Mouse (Mus musculus): Measurements from ENCODE around the gene Fryl.

Gene Fryl

DNA sequence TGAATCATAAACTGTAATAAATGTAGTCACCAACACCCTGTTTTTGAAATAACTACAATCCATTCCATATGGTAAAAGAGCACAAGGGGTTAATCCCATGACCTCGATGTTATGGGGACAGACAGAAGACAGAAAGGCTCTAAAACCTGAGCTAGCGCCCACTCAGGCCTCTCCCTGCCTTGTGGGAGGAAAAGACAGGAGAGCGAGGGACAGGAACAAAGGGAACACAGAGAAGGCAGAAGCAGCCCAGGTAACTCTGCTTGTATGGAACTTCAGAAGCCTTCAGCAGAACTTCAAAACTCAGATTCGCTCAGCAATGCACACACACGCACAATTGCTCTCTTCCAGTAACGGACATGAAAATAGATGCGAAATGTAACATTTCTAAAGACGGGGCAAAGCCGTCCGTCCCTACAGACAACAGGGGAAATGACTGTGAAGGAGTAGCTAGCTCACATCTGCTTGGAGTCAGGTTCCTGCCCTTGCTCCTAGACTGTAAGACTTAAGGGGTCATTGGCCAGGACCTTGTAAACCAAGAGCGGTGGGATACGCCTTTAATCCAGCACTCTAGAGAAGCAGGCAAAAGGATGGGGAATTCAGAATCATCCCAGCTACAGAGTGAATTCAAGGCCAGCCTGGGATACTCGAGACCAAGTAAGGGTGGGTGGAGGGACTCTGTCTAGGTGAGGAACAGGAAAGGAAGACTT lies 63.4 kb downstream of the Fryl start:
- DNase-seq (ENCODE audit: low read depth), result no peak

DNA sequence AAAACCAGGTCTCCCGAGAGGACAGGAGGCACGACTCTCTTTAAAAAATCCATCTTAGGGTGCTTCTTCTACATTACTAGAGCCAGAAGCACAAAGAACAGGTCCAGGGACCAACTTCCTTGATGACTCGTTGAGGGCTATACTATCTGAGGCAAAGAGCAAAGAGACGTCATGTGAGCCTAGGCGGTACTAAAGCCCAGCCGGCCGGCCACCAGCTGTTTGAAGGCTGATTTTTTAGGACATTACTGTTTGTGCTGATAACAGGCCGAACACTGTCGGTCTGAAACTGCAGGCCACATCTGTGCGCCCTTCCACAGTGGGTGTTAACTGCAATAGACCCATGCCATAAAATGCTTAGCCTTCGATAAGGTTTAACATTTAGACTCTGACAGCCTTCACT lies 64.7 kb downstream of the Fryl start:
- no peak for DNase-seq (ENCODE audit: low read depth)

DNA sequence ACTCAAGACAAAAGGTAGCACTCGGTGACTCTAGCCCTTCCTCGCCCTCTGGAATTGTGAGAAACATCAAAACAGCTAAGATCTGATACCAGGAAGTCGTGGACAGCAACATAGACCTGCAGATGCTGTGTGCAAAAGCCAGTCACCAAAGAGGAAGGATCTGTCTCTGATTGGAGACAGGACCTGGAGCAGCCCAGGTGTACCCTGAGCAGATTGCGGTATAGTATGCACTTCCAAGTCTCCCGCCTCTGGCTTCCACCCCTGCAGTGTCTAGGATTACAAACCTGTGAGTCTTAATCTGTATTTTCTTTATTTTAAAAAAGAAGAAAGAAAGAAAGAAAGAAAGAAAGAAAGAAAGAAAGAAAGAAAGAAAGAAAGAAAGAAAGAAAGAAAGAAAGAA lies 66.3 kb downstream of the Fryl start:
- no peak for DNase-seq (ENCODE audit: low read depth)

DNA sequence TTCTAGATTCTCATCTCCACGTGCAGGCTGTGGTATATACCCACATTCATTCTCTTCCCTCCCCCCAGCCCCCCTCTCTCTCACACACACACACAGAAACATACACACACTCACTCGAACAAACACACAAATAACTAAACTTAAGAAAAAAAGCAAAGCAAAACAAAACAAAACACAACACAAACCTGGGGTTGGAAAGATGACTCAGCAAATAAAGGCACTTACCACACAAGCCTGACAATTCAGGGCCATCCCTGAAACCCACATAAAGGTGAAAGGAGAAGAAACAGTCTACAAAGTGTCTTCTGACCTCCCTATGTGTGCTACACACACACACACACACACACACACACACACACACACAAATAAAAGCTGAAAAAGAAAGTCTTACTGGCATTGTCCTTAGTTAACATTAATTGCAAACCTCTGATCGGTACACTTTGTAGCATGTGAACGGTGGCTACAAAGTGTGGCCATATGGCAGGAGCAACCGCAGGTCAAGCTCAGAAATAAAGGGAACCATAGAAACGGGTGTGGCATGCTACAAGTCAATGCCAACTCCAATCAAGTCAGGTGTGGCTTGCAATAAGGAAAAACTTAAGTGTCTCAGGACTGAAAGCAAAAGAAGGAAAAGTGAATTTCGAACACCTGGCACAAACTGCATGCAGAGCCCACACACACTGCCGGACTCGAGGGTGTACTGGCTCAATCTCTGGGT lies 66.8 kb downstream of the Fryl start:
- no peak for DNase-seq (ENCODE audit: low read depth)

DNA sequence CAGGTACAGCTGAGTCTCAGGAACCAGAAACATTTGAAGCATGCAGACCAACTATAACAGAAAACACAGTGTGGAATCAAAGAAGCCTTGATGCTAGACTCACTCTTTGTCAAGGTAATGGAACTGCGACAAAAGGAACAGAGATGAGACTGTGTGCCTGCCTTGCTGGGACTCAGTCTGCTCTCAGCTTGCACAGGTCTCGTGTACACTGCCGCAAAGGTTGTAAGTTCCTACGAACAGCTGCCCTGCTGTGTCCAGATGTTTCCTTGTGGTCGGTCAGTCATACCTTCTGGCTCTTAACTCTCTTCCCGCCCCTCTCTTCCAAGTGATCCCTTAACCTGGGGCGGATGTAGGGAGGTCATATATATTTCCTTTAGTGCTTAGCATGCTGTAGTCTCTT lies 67.8 kb downstream of the Fryl start:
- DNase-seq (ENCODE audit: low read depth), result peak; percentile 17

DNA sequence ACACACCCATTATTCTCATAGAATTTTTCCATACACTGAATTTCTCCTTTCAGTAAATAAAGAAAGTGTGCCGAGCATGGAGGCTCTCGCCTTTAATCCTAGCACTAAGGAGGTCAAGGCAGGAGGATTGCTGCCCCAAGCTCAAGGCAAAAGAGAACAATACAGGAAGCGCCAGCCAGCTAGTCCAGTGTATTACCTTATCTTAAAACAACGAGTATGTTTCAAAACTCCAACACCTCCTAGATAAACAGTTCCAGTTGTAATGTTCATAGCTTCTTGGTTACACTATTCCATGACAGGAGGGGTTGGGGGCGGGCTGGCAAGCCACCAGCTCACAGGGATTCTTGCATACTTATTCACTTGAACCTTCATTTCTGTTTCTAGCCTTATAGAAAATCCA lies 68.3 kb downstream of the Fryl start:
- peak; percentile 65 for DNase-seq (ENCODE audit: low read depth)

DNA sequence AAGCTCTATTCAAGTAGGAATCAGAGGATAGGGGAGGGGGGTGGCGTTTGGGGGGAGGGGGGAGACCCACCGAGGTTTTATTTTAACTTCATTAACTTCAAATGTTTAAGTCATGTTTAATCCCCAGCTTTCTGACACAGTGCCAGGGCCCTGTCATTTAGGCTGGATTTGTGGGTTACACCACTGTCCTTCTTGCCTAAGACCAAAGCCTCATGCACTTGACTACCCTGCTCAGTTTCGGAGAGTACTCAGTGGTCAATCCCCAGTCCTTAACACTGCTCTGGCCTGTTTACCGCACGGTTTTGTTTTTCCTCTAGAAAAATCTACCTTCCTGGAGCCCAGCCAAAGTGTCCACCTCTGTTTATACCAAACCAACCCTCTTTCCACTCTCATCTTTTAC lies 69.5 kb downstream of the Fryl start:
- DNase-seq (ENCODE audit: low read depth), result no peak

DNA sequence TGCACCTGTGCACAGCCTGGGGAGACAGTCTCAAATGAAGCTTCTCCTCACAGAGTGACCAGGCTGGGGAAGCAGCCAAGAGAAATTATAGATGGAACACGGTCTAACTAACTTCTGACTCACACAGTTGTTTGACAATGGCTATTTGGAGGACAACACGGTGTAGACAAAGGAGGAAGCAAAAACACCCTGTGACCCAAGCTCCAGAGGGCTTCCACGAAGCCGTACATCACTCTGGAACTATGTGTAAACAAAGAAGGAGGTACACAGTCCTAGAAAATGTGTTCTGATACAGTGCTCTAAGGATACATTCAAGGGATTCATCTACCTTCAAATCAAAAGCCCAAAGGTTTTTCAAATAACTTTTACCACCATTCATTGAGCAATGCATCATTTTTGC lies 71.0 kb downstream of the Fryl start:
- no peak for DNase-seq (ENCODE audit: low read depth)

DNA sequence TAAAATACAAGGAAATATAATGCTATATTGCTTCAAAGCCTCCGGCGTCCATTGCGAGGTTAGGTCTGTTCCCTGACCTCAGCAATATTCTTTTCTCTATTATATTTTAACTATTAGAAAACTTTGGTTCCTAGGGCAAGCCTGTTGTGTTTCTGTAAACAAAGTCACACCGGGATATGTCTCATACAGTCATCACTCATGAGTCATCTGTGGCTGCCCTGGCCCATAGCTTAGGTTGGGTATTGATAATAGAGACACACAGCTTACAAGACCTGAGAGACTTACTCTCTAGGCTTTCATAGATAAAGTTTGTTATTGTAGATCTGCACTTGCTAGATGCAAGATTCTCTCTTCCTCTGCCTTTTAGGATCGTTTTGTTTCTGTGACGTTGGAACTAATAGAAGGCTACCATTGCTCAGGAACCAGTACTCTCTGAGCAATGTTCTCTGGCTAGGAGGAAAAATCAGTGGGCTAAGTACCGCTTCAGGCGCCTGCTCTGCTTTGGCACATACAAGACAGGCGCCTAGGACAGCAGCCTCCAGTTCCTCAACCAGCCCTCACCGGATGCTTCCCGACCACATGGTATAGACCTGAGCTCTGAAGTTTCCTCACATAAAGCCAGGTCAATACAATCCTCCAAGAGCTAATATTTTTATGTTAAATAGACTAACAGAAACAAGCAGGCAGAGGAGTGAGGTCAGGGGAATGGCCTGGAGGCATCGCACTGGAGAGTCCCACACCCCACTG lies 73.5 kb downstream of the Fryl start:
- no peak for DNase-seq (ENCODE audit: low read depth)

DNA sequence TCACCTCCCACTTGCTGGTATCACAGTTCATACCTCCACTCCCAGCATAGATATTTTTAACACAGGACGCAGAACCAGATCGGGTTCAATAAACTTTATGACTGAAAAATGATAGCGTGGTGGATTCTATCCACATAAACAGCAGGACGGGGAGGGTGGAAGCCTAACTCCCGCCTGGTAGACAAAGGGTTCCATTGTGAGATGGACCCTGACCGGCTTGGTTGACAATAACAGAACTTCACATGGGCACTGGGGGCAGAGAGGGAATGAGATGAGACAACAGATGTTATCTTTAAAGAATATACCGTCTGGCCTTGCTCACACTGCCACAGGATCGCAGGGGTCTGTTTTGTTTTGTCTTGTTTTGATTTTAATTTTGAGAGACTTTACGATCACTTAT lies 74.2 kb downstream of the Fryl start:
- DNase-seq (ENCODE audit: low read depth), result no peak

DNA sequence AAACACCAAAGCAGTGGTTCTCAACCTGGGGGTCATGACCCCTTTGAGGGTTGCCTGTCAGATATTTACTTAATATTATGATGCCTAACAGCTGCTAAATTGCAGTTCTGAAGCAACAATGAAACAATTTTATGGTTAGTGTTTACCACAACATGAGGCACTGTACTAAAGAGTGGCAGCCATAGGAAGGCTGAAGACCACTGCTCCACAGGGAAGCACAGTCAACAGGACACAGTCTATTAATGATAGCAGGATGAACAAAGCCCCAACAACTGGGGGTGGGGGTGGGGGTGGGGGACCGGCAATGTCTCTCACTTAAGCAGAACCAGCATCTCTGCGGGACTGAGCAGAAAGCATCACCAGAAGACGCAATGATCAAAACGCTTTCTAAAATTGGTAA lies 80.1 kb downstream of the Fryl start:
- no peak for DNase-seq (ENCODE audit: low read depth)

DNA sequence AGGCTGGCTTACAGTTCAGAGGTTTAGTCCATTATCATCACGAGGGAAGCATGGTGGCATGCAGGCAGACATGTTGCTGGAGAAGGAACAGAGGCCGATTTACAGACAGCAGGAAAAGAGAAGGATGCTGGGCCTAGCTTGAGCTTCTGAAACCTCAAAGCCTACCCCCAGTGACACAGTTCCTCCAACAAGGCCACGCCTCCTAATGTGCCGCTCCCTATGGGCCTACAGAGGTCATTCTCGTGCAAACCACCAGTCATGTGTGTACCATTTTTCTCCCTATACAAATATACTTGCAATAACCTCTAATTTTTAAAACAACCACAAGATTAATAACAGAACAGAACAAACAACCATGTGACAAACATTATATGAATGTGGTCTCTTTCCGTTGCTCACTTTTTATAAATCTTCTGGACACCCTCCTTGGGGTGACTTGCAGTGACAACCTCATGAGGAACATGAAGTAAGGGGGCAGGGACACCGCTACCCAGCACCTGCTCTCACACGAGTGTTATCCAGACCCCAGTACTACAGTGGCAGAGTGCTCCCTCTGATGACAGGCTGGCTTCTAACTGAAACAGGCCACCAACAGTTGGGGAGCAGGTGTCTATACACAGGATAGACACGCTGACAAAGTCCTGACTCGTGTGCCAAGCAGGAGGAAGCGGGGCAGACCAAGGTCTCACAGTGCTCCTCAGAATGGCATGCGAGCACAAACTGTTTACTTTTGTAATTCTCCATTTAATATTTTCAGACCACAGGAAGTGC lies 80.9 kb downstream of the Fryl start:
- DNase-seq (ENCODE audit: low read depth), result no peak

DNA sequence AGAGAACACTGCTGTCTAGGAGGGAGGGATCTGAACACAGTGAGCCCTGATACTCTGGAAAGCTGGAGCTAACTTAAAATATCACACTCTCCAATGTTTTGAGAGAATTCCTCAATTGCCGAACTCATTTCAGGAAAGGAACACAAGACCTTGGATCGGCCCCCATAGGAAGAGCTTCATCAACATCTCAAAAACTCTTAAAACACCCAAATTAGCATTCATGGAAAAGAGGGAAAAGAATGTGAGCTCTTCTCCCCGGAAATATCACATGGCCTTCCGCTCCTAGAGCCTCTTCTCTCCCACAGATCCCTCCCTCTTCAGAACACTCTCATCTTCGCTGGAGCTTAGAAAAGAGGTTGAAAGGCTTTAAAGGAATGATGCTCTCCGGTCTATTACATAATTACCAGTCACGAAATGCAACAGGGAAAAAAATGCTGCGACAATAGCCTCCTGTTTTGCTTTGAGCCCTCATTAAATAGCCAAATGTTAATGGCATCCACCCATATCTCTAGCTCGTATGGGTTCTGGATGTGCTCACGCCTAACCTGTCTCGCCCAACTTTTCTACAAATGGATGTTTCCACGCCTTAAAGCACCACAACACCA lies 84.4 kb downstream of the Fryl start:
- DNase-seq (ENCODE audit: low read depth), result no peak

DNA sequence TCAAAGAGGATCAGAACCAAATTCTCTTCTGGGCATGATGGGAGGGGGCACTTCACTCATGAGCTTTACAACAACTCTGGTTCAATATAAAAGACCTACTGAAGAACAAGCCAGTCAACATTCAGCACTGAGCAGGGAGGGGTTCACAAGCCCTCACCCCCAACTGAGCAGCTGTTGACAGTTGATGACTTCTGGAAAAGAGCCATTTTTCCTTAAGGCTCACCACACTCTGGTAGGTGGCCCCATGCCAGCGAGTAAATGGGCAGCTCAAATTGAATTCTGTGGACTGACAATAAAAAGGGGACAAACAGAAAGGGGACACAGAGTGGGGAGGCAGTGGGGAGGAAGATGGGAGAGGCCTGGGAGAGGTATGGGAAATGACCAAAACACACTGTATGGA lies 85.2 kb downstream of the Fryl start:
- DNase-seq (ENCODE audit: low read depth), result peak; percentile 56

DNA sequence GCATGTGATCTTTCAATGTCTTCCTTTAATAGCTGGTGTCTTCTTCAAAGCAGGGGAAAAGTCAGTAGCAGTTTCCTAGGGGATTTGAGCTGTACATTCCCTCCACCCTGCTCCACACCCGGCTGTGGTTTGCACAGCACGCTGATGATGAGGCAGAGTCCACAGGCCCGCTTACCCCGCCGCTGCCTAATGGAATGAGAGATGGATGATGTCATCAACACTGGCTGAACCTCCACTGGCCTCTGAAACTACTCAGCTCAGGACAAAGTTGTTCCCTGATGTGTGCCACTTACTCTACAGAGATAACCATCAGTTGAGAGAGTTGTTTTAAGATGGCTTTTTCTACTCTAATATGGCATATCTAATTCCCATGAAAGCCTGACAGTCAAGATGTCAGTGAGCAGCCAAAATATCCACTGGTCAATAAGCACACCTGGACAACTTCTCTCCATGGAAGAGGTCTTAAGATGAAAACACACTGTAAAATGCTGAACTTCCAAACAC lies 87.6 kb downstream of the Fryl start:
- peak; percentile 77 for DNase-seq (ENCODE audit: low read depth)

DNA sequence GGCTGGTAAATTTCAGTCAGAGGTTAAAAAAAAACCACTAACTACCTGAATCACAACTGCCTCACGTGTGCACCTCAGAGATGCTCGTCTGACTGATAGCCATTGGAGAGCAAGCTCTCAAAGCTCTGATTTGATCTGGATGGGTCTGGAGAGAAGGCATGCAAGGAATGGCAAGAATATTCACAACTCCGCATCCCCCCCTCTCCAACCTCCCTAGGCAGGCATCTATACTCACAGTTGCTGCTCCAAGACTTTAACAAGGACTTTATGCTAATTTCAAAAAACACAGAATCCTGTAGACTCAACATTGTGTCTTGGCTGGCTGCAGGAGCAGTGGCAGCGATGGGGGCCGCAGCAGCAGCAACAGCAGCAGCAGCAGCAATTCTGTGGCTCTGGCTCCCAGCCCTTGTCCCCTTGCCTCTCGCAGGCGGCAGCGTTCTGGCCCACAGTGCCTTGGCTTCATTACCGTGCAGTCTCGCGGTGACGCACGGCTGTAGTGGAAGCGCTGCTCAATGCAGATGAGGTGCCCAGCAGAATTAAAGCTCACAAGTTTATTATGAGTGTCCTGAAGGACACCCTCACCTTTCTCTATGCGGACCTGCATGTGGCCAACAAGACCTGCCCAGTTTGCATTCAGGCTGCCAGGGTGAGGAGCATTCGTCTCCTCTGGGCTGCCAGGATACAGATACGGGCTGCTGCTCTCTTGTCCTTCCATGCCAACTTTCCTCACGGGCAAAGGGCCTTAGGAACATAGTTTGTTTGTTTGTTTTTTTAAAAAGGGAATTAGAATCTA lies 88.2 kb downstream of the Fryl start:
- no peak for DNase-seq (ENCODE audit: low read depth)

DNA sequence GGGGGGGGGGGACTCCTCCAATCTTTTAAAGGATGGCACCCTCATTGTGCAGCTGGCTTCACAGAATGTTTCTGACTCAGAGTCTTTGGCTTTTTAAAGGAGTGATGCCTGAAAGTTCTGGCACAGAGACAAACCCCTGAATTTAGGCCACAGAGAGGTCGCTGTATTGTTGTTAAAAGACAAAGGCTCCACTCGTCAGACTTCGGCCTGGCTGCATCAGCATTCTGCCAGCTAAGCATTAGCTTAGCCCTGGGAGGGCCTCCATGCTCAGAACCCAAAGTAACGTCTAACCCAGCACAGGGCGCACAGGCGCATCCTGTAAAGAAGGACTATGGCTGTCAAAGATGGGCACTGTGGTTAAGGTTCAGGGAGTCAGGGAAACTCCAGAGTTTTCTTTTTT lies 92.4 kb downstream of the Fryl start:
- DNase-seq (ENCODE audit: low read depth), result peak; percentile 58

DNA sequence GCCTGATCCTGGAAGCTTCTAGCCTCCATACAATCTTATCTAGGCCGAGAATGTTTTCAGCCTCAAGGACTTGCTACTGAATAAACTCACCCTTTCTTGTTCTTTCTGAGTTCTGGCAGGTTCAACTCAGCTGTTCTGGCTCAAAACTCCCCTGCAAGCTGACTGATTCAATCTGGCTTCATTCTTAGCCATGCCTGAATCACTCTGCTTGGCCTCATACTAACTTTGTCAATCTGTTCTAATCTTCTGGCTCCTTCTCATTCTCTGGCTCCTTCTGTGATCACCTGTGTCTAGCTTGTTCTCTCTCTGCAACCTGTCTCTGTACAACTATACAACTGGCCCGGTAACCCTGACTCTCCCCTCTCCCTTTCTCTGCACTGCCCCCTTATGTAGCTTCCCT lies 93.9 kb downstream of the Fryl start:
- peak; percentile 33 for DNase-seq (ENCODE audit: low read depth)

DNA sequence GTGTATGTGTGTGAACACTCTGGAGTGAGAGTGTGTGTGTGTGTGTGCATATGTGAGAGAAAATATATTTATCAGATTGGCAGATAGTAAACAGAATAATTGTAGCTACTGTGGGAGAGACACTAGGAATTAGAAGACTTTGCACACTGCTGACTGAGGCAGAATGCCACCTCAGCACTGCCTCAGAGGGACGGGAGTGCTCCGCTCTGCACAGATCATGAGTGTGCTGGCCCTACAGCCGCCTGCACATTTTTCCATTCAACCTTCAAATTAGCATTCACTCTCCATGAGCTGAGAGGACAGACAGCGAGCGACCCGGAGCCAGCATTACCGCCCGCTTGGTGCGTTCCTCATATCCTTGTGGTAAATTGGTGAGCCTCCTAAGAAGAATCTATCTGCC lies 96.0 kb downstream of the Fryl start:
- no peak for DNase-seq (ENCODE audit: low read depth)

DNA sequence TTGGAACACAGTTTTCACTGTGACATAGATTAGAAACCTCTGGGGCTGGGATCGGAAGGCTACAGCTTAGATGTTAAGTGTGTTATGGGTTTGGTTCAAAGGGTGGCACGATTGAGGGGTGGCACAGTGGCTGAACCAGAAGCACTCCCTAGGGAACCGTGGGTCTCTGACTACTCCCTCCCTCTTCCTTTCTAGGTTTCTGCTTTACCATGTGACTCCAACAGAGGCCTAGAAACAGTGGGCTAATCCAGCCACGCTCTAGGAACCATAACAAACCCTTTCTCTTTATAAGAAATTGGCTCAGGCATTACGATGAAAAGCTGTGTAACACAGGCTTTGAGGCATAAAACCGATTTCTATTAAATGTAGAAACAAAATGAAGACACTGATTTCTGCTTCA lies 98.9 kb downstream of the Fryl start:
- DNase-seq (ENCODE audit: low read depth), result no peak

DNA sequence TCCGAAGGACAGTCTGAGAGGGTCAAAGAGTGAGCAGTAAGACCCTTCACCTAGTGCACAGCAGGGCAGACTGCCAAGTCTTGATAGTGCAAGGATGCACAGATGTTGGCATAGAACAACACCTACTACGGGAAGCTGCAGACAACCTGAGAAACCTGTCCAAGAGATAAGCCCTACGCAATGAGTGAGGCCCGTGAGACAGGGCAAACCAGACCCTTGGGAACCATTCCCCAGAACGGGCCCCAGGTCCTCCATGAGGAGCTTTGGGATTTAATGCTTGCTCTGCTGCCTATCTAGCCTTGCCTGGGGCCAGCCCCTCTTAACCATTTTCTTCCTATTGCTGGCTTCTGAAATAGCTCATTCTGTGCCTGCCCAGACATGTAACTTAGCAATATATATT lies 99.4 kb downstream of the Fryl start:
- no peak for DNase-seq (ENCODE audit: low read depth)

Data from NIH3T3 (cell line).